Mouse (Mus musculus) CD4-positive, CD25-positive, alpha-beta regulatory T cell, adult 9 weeks (primary cell): ENCODE measurements around the gene Olfr1002. TPM values are rescaled to one million over a fixed set of nuclear protein-coding genes. Genes with fewer than 3 reads are reported as not detected.

ENCODE experiments used
- polyA plus RNA-seq: library from polyadenylated mRNA; unstranded; fragments of 100-300 nt; shearing (Covaris generic); gene quantifications from one replicate; pipeline ENCODE4 v1.2.1, GENCODE M21; 2017

Olfr1002 gene
- not detected for polyA plus RNA-seq

DNA sequence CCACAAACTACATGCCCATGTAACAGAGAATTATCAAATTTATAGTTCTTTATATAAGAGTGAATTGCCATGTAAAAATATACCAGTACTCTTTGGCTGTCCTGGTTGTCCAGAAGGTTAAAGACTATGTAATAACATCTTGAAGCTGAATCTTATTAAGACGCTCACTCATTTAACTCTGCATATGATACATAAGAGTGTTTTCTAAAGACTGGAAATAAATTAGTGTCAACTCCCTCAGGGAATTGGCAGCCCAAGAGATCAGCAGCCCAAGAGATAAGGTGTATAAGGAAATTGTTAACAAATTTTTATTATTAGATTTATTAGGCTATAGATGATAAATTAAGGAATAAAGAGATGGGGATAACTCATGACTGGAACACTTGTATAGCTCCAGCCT is at the start of gene Olfr1002:
Gene Olfr1002 (minus strand): TSS at position 101 of the 400 bp plus-strand sequence.

DNA sequence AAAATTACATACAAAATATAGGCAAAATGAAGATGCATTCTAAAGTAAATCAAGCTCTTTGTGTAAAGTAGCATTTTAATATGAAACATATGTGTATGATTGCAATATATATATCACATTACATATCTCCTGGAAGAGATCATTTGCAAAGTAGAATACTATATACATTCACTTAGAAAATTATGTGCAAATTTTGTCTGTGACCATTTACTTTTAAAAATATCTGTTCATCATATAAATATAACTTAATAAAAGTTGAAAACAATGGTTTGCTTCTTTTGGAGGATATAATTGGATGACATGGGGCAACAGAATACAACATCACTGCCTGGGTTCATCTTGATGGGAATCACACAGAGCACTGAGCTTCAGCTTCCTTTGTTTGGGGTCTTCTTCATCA is 38.6 kb upstream of the Olfr1002 start, which contains the start of gene Olfr1008:
Gene Olfr1008 (plus strand): TSS at position 301 of the 400 bp plus-strand sequence.

DNA sequence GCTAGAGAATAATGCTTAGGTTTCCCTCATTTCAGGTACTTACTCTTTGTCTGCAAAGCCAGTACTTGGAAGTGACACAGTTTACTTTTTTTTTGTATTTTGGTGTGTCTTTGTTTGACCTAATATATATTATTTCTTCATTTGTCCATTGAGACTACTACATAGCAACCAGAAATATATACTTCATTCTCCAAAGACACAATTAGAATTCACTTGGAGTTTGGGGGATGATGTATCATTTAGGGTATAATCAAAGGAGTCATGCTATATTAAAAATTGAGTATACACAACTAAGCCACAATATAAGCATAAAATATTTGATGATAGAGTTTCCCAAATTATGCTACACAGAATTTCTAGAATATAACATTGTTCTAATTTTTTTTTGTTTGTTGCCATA is 28.2 kb upstream of the Olfr1002 start, which contains the start of gene Olfr1006:
Gene Olfr1006 (minus strand): TSS at position 101 of the 400 bp plus-strand sequence.

DNA sequence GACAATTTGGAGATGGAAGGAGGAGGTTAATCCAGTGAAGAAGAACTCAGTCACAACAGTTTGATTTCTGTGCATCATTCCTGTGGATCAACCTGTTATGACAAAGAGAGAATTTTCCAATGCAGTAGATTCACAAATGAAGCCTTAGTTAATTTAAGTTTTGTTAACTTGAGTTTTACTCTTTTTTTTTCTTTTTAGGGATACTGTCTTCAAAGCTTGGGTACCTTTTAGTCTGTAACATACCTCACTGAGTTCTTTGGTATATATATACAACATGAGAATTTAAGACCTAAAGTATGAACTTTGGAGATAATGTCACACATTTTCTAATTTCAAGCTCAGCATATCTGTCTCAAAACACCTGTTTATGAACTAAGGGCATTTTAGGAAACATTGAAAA is 13.9 kb upstream of the Olfr1002 start, which contains the start of gene Olfr154:
Gene Olfr154 (minus strand): TSS at position 101 of the 400 bp plus-strand sequence.

DNA sequence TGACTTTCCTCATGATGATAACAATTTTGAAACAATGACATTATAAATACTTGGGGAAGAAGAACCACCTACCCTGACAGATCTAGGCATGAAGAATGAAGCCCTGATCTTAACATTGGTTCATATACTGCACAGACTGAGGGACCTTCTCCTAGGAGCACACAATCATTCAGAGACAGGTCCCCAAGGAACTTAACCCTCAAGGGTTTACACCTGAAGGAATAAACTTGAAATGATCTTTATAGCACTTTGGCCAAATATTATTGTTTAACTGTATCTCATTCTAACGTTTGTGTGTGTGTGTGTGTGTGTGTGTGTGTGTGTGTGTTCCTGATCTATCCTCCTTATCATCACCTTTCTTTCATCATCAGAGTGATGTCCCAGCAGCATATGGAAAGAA is 38.7 kb downstream of the Olfr1002 start, which contains the start of gene Olfr1000:
Gene Olfr1000 (minus strand): TSS at position 101 of the 400 bp plus-strand sequence.

Other genes starting within 250 kb of the Olfr1002 start
- not detected for gene Olfr992, start 241.2 kb downstream of the Olfr1002 start, polyA plus RNA-seq
- gene Olfr993, start 235.8 kb downstream of the Olfr1002 start, polyA plus RNA-seq = not detected
- not detected for gene Olfr994, start 214.3 kb downstream of the Olfr1002 start, polyA plus RNA-seq
- not detected for gene Olfr995, start 207.1 kb downstream of the Olfr1002 start, polyA plus RNA-seq
- not detected for gene 4833423E24Rik, start 131.7 kb downstream of the Olfr1002 start, polyA plus RNA-seq
- gene Olfr996, start 71.5 kb downstream of the Olfr1002 start, polyA plus RNA-seq = not detected
- gene Olfr998, start 61.8 kb downstream of the Olfr1002 start, polyA plus RNA-seq = not detected
- gene Olfr1000, start 38.8 kb downstream of the Olfr1002 start, polyA plus RNA-seq = not detected
- not detected for gene Olfr154, start 13.8 kb upstream of the Olfr1002 start, polyA plus RNA-seq
- not detected for gene Olfr1006, start 28.1 kb upstream of the Olfr1002 start, polyA plus RNA-seq
- not detected for gene Olfr1008, start 38.7 kb upstream of the Olfr1002 start, polyA plus RNA-seq
- gene Olfr1009, start 64.7 kb upstream of the Olfr1002 start, polyA plus RNA-seq = not detected
- not detected for gene Olfr1012, start 112.1 kb upstream of the Olfr1002 start, polyA plus RNA-seq
- not detected for gene Olfr1013, start 116.4 kb upstream of the Olfr1002 start, polyA plus RNA-seq
- gene Olfr1014, start 122.0 kb upstream of the Olfr1002 start, polyA plus RNA-seq = not detected
- gene Olfr1015, start 131.3 kb upstream of the Olfr1002 start, polyA plus RNA-seq = not detected
- not detected for gene Olfr1016, start 151.8 kb upstream of the Olfr1002 start, polyA plus RNA-seq
- gene Olfr1018, start 167.8 kb upstream of the Olfr1002 start, polyA plus RNA-seq = not detected
- not detected for gene Olfr1019, start 194.8 kb upstream of the Olfr1002 start, polyA plus RNA-seq
- gene Olfr1020, start 196.3 kb upstream of the Olfr1002 start, polyA plus RNA-seq = not detected
- not detected for gene Olfr1022, start 217.9 kb upstream of the Olfr1002 start, polyA plus RNA-seq
- not detected for gene Olfr1023, start 234.9 kb upstream of the Olfr1002 start, polyA plus RNA-seq